ENCODE assay signal across 10 mouse cellular contexts in the genomic region with DNA sequence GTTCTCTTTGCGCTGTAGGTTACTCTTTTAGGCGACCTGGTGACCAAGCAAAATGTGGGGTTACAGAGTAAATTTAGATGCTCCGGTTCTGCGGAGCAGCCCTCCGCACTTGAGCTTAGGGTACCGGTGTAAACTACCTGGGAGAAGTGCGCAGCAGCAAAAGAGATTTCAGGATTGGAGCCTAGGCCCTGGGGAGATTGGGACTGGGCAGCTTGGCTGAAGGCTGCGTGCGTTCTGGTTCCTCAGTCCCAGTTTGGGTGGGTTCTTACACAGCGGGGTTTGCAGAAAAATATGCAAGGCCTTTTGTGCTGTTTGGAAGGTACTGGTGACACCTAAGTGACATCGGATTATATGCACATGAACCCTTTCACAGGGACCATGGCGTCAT. TPM values are rescaled to one million over a fixed set of nuclear protein-coding genes. Genes with fewer than 3 reads are reported as not detected.
DNase-seq lines count a peak whose midpoint lies in the region; ATAC-seq and TF ChIP-seq lines count a peak whose summit lies in the region.
"Had no signal": no experiment of that assay in that cellular context is flagged by ENCODE, and none has a peak within 500 bp of the region (broad histone marks: within the 10 kb centered on the region; RNA-seq: fewer than 3 reads in every experiment).

No protein-coding gene starts in this region.

- H3K36me3 ChIP-seq in embryonic facial prominence, embryonic 13.5 days: peaks cover 6% of the 10 kb centered on the region
- no peaks in the 10 kb centered on the region for H3K36me3 ChIP-seq in intestine, postnatal 0 days (ENCODE audit: control insufficient read depth, insufficient read depth)
- no peaks in the 10 kb centered on the region for H3K36me3 ChIP-seq in neural tube, embryonic 13.5 days

- WGBS in embryonic facial prominence, embryonic 13.5 days: 11% methylated on average over 12 of the region's 12 CpGs
- 12% methylated on average over 12 of the region's 12 CpGs for WGBS in intestine, postnatal 0 days
- WGBS in neural tube, embryonic 13.5 days: 18% methylated on average over 12 of the region's 12 CpGs

- no peak for ATAC-seq in embryonic facial prominence, embryonic 13.5 days (ENCODE audit: insufficient number of reproducible peaks, insufficient read depth, low FRiP score, low TSS enrichment, low read depth)
- ATAC-seq in intestine, postnatal 0 days: no peak; the same call in 1 of the 2 replicates
- peak; percentile 57 for ATAC-seq in neural tube, embryonic 13.5 days (ENCODE audit: low read depth)

- H3K9me3 ChIP-seq in embryonic facial prominence, embryonic 13.5 days: no peaks in the 10 kb centered on the region
- H3K9me3 ChIP-seq in intestine, postnatal 0 days (ENCODE audit: control insufficient read depth): no peaks in the 10 kb centered on the region
- H3K9me3 ChIP-seq in neural tube, embryonic 13.5 days: no peaks in the 10 kb centered on the region

- peak overlapping the region; percentile 88 for H3K4me2 ChIP-seq in embryonic facial prominence, embryonic 13.5 days
- peak overlapping the region; percentile 82 for H3K4me2 ChIP-seq in intestine, postnatal 0 days (replicated peaks; ENCODE audit: low read depth)
- peak overlapping the region; percentile 86 for H3K4me2 ChIP-seq in neural tube, embryonic 13.5 days

- peaks cover 8% of the 10 kb centered on the region for H3K4me1 ChIP-seq in embryonic facial prominence, embryonic 13.5 days
- H3K4me1 ChIP-seq in intestine, postnatal 0 days (replicated peaks; ENCODE audit: control insufficient read depth, insufficient read depth, low read length): no peaks in the 10 kb centered on the region; the same call in 1 of the 2 replicates
- H3K4me1 ChIP-seq in neural tube, embryonic 13.5 days (replicated peaks): peaks cover 12% of the 10 kb centered on the region; the same call in 1 of the 2 replicates

- peaks cover 10% of the 10 kb centered on the region for H3K27me3 ChIP-seq in embryonic facial prominence, embryonic 13.5 days
- no peaks in the 10 kb centered on the region for H3K27me3 ChIP-seq in intestine, postnatal 0 days (replicated peaks; ENCODE audit: control insufficient read depth, insufficient read depth, low read length)
- H3K27me3 ChIP-seq in neural tube, embryonic 13.5 days: peaks cover 14% of the 10 kb centered on the region

- peak overlapping the region; percentile 68 for H3K9ac ChIP-seq in embryonic facial prominence, embryonic 13.5 days
- H3K9ac ChIP-seq in intestine, postnatal 0 days (ENCODE audit: low read depth, low read length): peak overlapping the region; percentile 42
- H3K9ac ChIP-seq in neural tube, embryonic 13.5 days: peak overlapping the region; percentile 76

- no peak for DNase-seq in layer of hippocampus, adult 2 months (ENCODE audit: low spot score in 2 of 2)
- DNase-seq in layer of hippocampus, adult 9-10 months (ENCODE audit: low spot score): no peak
- no peak for DNase-seq in ovary, adult 18-20 months (ENCODE audit: low spot score)
- DNase-seq in urinary bladder, adult 2 months (ENCODE audit: low spot score): no peak
- no peak for DNase-seq in adrenal gland, adult 8-10 months

- H3K27ac ChIP-seq in layer of hippocampus, adult 2 months: peak overlapping the region; percentile 46; the same call in 1 of the 2 replicates
- no peak overlapping the region for H3K27ac ChIP-seq in embryonic facial prominence, embryonic 13.5 days
- H3K27ac ChIP-seq in intestine, postnatal 0 days (ENCODE audit: low read depth, low read length): no peak overlapping the region; the same call in 1 of the 2 replicates
- 0 out of 2 replicates have a peak overlapping the region, but pooled peaks have one; percentile 7 for H3K27ac ChIP-seq in neural tube, embryonic 13.5 days (replicated peaks)

- H3K4me3 ChIP-seq in layer of hippocampus, adult 2 months: peak overlapping the region; percentile 55
- peak overlapping the region; percentile 55 for H3K4me3 ChIP-seq in embryonic facial prominence, embryonic 13.5 days
- peak overlapping the region; percentile 45 for H3K4me3 ChIP-seq in intestine, postnatal 0 days (ENCODE audit: low read depth, low read length)
- peak overlapping the region; percentile 54 for H3K4me3 ChIP-seq in neural tube, embryonic 13.5 days

- TF ChIP-seq CTCF in layer of hippocampus, adult 2 months (conservative IDR thresholded peaks at IDR 0.05): no peak
- no peak for TF ChIP-seq CTCF in intestine, postnatal 0 days (IDR thresholded peaks at IDR 0.05; ENCODE audit: low read depth)

RNA-seq across cellular contexts. Expression of a gene that starts 22.0 kb away (rescaled TPM):
- 1 to 10 TPM; 5.4 to 6.0 TPM for total RNA-seq in layer of hippocampus, adult 2 months (2021)
- polyA plus RNA-seq in embryonic facial prominence, embryonic 13.5 days (2015; fragmentation: Nextera tagmentation; extraction: Ambion mirVana): 131 and 154 TPM in 2 replicates
- polyA plus RNA-seq in intestine, postnatal 0 days (2015; fragmentation: Nextera tagmentation; extraction: Ambion mirVana): 57.3 and 58.3 TPM in 2 replicates
- 34.2 and 42.7 TPM in 2 replicates for polyA plus RNA-seq in neural tube, embryonic 13.5 days (2015; fragmentation: Nextera tagmentation; extraction: Ambion mirVana)
- polyA plus RNA-seq in urinary bladder, adult 2 months (2012; rRNA removed): 93.7 and 105 TPM in 2 replicates
- total RNA-seq in adrenal gland, adult 8-10 months (2022): 100 to 1,000 TPM; 103 to 145 (median 123) TPM

RNA-seq across cellular contexts. Expression of a gene that starts 32.4 kb away (rescaled TPM):
- total RNA-seq in layer of hippocampus, adult 2 months (2021): 10 to 100 TPM; 21.9 to 22.1 TPM
- 27.7 and 27.9 TPM in 2 replicates for polyA plus RNA-seq in embryonic facial prominence, embryonic 13.5 days (2015; fragmentation: Nextera tagmentation; extraction: Ambion mirVana)
- polyA plus RNA-seq in intestine, postnatal 0 days (2015; fragmentation: Nextera tagmentation; extraction: Ambion mirVana): 491 and 524 TPM in 2 replicates
- 22.9 and 26.9 TPM in 2 replicates for polyA plus RNA-seq in neural tube, embryonic 13.5 days (2015; fragmentation: Nextera tagmentation; extraction: Ambion mirVana)
- polyA plus RNA-seq in urinary bladder, adult 2 months (2012; rRNA removed): 31.6 and 32.3 TPM in 2 replicates
- total RNA-seq in adrenal gland, adult 8-10 months (2022): 10 to 100 TPM; 37.0 to 40.6 (median 38.1) TPM

RNA-seq across cellular contexts. Expression of a gene that starts 32.4 kb away (rescaled TPM):
- 10 to 100 TPM; 10.3 to 10.8 TPM for total RNA-seq in layer of hippocampus, adult 2 months (2021)
- 7.8 and 8.5 TPM in 2 replicates for polyA plus RNA-seq in embryonic facial prominence, embryonic 13.5 days (2015; fragmentation: Nextera tagmentation; extraction: Ambion mirVana)
- 25.7 and 30.0 TPM in 2 replicates for polyA plus RNA-seq in intestine, postnatal 0 days (2015; fragmentation: Nextera tagmentation; extraction: Ambion mirVana)
- 6.7 and 7.4 TPM in 2 replicates for polyA plus RNA-seq in neural tube, embryonic 13.5 days (2015; fragmentation: Nextera tagmentation; extraction: Ambion mirVana)
- 5.0 and 5.8 TPM in 2 replicates for polyA plus RNA-seq in urinary bladder, adult 2 months (2012; rRNA removed)
- 10 to 100 TPM in 3 of 4 experiments, 1 to 10 TPM in 1; 9.2 to 11.6 (median 10.4) TPM for total RNA-seq in adrenal gland, adult 8-10 months (2022)

RNA-seq across cellular contexts. Expression of a gene that starts 38.5 kb away (rescaled TPM):
- total RNA-seq in layer of hippocampus, adult 2 months (2021): not detected
- not detected in 2 replicates for polyA plus RNA-seq in embryonic facial prominence, embryonic 13.5 days (2015; fragmentation: Nextera tagmentation; extraction: Ambion mirVana)
- not detected in 2 replicates for polyA plus RNA-seq in intestine, postnatal 0 days (2015; fragmentation: Nextera tagmentation; extraction: Ambion mirVana)
- not detected in 2 replicates for polyA plus RNA-seq in neural tube, embryonic 13.5 days (2015; fragmentation: Nextera tagmentation; extraction: Ambion mirVana)
- polyA plus RNA-seq in urinary bladder, adult 2 months (2012; rRNA removed): not detected in 2 replicates
- not detected for total RNA-seq in adrenal gland, adult 8-10 months (2022)
- total RNA-seq: adrenal gland, postnatal 36 days; layer of hippocampus, postnatal 10 days had no signal

Comparison
In these comparisons a context has a peak if more than half of its experiments do, and no peak if none do; other contexts are left out.
1. H3K27ac ChIP-seq: peak in layer of hippocampus, adult 2 months (single experiment) and neural tube, embryonic 13.5 days (single experiment); none in embryonic facial prominence, embryonic 13.5 days (single experiment) and intestine, postnatal 0 days (single experiment).
2. RNA of a gene that starts 32.4 kb away (polyA plus RNA-seq): 491 to 524 TPM in intestine, postnatal 0 days; 31.6 to 32.3 TPM in urinary bladder, adult 2 months, 27.7 to 27.9 TPM in embryonic facial prominence, embryonic 13.5 days and 22.9 to 26.9 TPM in neural tube, embryonic 13.5 days; every median in the first group is over 10 times any median in the second.
3. Peak in every context shown above with its lines, with median percentiles within 50 percentile points of each other: H3K4me3 ChIP-seq, H3K4me2 ChIP-seq and H3K9ac ChIP-seq.